Mouse (Mus musculus): Measurements from ENCODE around the gene Brf1.

- TF ChIP-seq POLR2A (IDR thresholded peaks at IDR 0.05; ENCODE audit: borderline replicate concordance, low read depth, low read length) (no peak), CTCF (IDR thresholded peaks at IDR 0.05; ENCODE audit: low read depth, low read length) (no peak)
Measured at GRCm38 (mm10) chr12:113030046-113030445, 29.5 kb upstream of the Brf1 start.

All from bone marrow macrophage, adult 2 months (primary cell).